ENCODE assay signal across 29 mouse cellular contexts in the genomic region with DNA sequence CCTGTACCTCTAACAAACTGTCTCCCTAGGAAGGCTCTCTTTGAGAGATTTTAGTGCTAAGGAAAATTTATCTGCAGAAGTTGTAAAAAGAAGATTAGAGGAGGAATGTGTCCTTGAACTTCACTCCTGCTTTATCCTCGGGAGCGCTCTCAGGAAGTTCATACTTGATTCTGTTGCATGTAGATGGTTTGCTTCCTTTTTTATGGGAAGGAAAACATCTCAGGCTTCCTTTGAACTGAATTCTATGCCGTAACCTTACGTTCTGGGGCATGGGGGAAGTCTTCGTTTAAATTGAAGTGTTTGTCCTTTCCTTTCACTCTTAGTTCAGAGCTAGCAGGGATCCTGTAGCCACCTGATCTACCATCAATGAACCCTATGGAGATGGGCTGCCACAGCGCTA. TPM values are rescaled to one million over a fixed set of nuclear protein-coding genes. Genes with fewer than 3 reads are reported as not detected.
DNase-seq lines count a peak whose midpoint lies in the region; ATAC-seq and TF ChIP-seq lines count a peak whose summit lies in the region.
"Had no signal": no experiment of that assay in that cellular context is flagged by ENCODE, and none has a peak within 500 bp of the region (broad histone marks: within the 10 kb centered on the region; RNA-seq: fewer than 3 reads in every experiment).

No protein-coding gene starts in this region.

- H3K4me1 ChIP-seq in kidney, embryonic 14.5 days (ENCODE audit: control insufficient read depth, insufficient read depth, low read length): peaks cover 17% of the 10 kb centered on the region; the same call in 1 of the 2 replicates
- peaks cover 24% of the 10 kb centered on the region; the same call in 1 of the 2 replicates for H3K4me1 ChIP-seq in lung, embryonic 15.5 days
- peaks cover 24% of the 10 kb centered on the region for H3K4me1 ChIP-seq in intestine, embryonic 14.5 days (replicated peaks; ENCODE audit: control insufficient read depth, insufficient read depth, low read length)
- 0 out of 2 replicates have a peak, but pooled peaks cover 2% of the 10 kb centered on the region for H3K4me1 ChIP-seq in intestine, postnatal 0 days (replicated peaks; ENCODE audit: control insufficient read depth, insufficient read depth, low read length)

- H3K4me2 ChIP-seq in kidney, embryonic 14.5 days (replicated peaks; ENCODE audit: low read depth, low read length): peak overlapping the region; percentile 43
- H3K4me2 ChIP-seq in lung, embryonic 15.5 days: peak overlapping the region; percentile 32
- H3K4me2 ChIP-seq in intestine, embryonic 14.5 days (ENCODE audit: low read length): peak overlapping the region; percentile 49
- peak overlapping the region; percentile 28; the same call in 1 of the 2 replicates for H3K4me2 ChIP-seq in intestine, postnatal 0 days (replicated peaks; ENCODE audit: low read depth)
- H3K4me2 ChIP-seq: limb, embryonic 15.5 days; midbrain, embryonic 12.5 days had no signal

- ATAC-seq in kidney, embryonic 14.5 days (ENCODE audit: low FRiP score, low TSS enrichment): no peak
- ATAC-seq in lung, embryonic 15.5 days (ENCODE audit: borderline replicate concordance, extremely low read depth, low FRiP score, low TSS enrichment): no peak
- no peak for ATAC-seq in intestine, embryonic 14.5 days (replicated peaks; ENCODE audit: low FRiP score, low TSS enrichment, low read depth)
- no peak for ATAC-seq in intestine, postnatal 0 days
- ATAC-seq: forebrain, postnatal 0 days; hindbrain, embryonic 16.5 days; Patski had no signal

- no peak for DNase-seq in kidney, postnatal 14 days
- DNase-seq in lung, adult 18-20 months: no peak
- DNase-seq in intestine, embryonic 14.5 days (ENCODE audit: low spot score): no peak
- DNase-seq in neural tube, embryonic 10.5 days (ENCODE audit: extremely low spot score, low spot score): no peak
- DNase-seq in left cerebral cortex, adult 18-20 months (ENCODE audit: low spot score in 2 of 2): no peak
- DNase-seq: adrenal gland, postnatal 14 days; cerebellum, adult 11 months; cerebellum, adult 9-11 months; forebrain, postnatal 0 days; heart, postnatal 14 days; kidney, adult 11 months; left cerebral cortex, postnatal 4 days; thymus, postnatal 4 days had no signal

- H3K27ac ChIP-seq in kidney, embryonic 14.5 days (ENCODE audit: low read depth, low read length): peak overlapping the region; percentile 98
- peak overlapping the region; percentile 81 for H3K27ac ChIP-seq in lung, embryonic 15.5 days
- H3K27ac ChIP-seq in intestine, embryonic 14.5 days (ENCODE audit: low read depth): peak overlapping the region; percentile 99
- H3K27ac ChIP-seq in intestine, postnatal 0 days (ENCODE audit: low read depth, low read length): no peak overlapping the region
- H3K27ac ChIP-seq: limb, embryonic 15.5 days; liver, embryonic 14.5 days; midbrain, embryonic 12.5 days had no signal

- no peak overlapping the region for H3K9ac ChIP-seq in kidney, embryonic 14.5 days (ENCODE audit: low read depth, low read length)
- H3K9ac ChIP-seq in lung, embryonic 15.5 days: no peak overlapping the region
- 0 out of 2 replicates have a peak overlapping the region, but pooled peaks have one; percentile 6 for H3K9ac ChIP-seq in intestine, embryonic 14.5 days (ENCODE audit: low read length)
- no peak overlapping the region for H3K9ac ChIP-seq in intestine, postnatal 0 days (ENCODE audit: low read depth, low read length)
- H3K9ac ChIP-seq: forebrain, postnatal 0 days; limb, embryonic 15.5 days; liver, embryonic 14.5 days; midbrain, embryonic 12.5 days had no signal

- 8% methylated on average over 6 of the region's 6 CpGs for WGBS in kidney, embryonic 14.5 days
- WGBS in lung, embryonic 15.5 days: 15% methylated on average over 6 of the region's 6 CpGs
- WGBS in intestine, embryonic 14.5 days: 11% methylated on average over 6 of the region's 6 CpGs
- WGBS in intestine, postnatal 0 days: 11% methylated on average over 6 of the region's 6 CpGs

- no peaks in the 10 kb centered on the region for H3K36me3 ChIP-seq in kidney, embryonic 14.5 days (ENCODE audit: control insufficient read depth, insufficient read depth, low read length)
- H3K36me3 ChIP-seq in lung, embryonic 15.5 days: no peaks in the 10 kb centered on the region
- H3K36me3 ChIP-seq in intestine, embryonic 14.5 days (ENCODE audit: control insufficient read depth, insufficient read depth, low read length): no peaks in the 10 kb centered on the region
- H3K36me3 ChIP-seq in intestine, postnatal 0 days (ENCODE audit: control insufficient read depth, insufficient read depth): no peaks in the 10 kb centered on the region
- H3K36me3 ChIP-seq: limb, embryonic 15.5 days; midbrain, embryonic 12.5 days had no signal

- H3K9me3 ChIP-seq in kidney, embryonic 14.5 days (ENCODE audit: control insufficient read depth, low read length): no peaks in the 10 kb centered on the region
- H3K9me3 ChIP-seq in lung, embryonic 15.5 days: no peaks in the 10 kb centered on the region
- no peaks in the 10 kb centered on the region for H3K9me3 ChIP-seq in intestine, embryonic 14.5 days (ENCODE audit: control insufficient read depth, low read length)
- H3K9me3 ChIP-seq in intestine, postnatal 0 days (ENCODE audit: control insufficient read depth): no peaks in the 10 kb centered on the region
- H3K9me3 ChIP-seq: limb, embryonic 15.5 days; midbrain, embryonic 12.5 days had no signal

- H3K27me3 ChIP-seq in kidney, embryonic 14.5 days (ENCODE audit: control insufficient read depth, insufficient read depth, low read length): no peaks in the 10 kb centered on the region
- H3K27me3 ChIP-seq in lung, embryonic 15.5 days: peaks cover 18% of the 10 kb centered on the region; the same call in 1 of the 2 replicates
- peaks cover 10% of the 10 kb centered on the region; the same call in 1 of the 2 replicates for H3K27me3 ChIP-seq in intestine, embryonic 14.5 days (replicated peaks; ENCODE audit: control insufficient read depth, insufficient read depth, low read length)
- peaks cover 31% of the 10 kb centered on the region for H3K27me3 ChIP-seq in intestine, postnatal 0 days (replicated peaks; ENCODE audit: control insufficient read depth, insufficient read depth, low read length)

- TF ChIP-seq CTCF in intestine, postnatal 0 days (IDR thresholded peaks at IDR 0.05; ENCODE audit: low read depth): no peak

- H3K4me3 ChIP-seq in kidney, embryonic 14.5 days (ENCODE audit: low read length): peak overlapping the region; percentile 8
- no peak overlapping the region for H3K4me3 ChIP-seq in lung, embryonic 15.5 days
- H3K4me3 ChIP-seq in intestine, embryonic 14.5 days (ENCODE audit: low read depth, low read length): 0 out of 2 replicates have a peak overlapping the region, but pooled peaks have one; percentile 10
- no peak overlapping the region for H3K4me3 ChIP-seq in intestine, postnatal 0 days (ENCODE audit: low read depth, low read length)
- H3K4me3 ChIP-seq: erythroblast, embryonic 14.5 days; limb, embryonic 15.5 days; midbrain, embryonic 12.5 days had no signal

RNA-seq across cellular contexts. Expression of a gene that starts 2.9 kb away (rescaled TPM):
- polyA plus RNA-seq in kidney, embryonic 14.5 days (2014; fragmentation: Nextera tagmentation; extraction: Ambion mirVana): 331 and 384 TPM in 2 replicates
- polyA plus RNA-seq in lung, embryonic 15.5 days (2015; fragmentation: Nextera tagmentation; extraction: Ambion mirVana): 279 and 296 TPM in 2 replicates
- 257 and 320 TPM in 2 replicates for polyA plus RNA-seq in intestine, embryonic 14.5 days (2014; fragmentation: Nextera tagmentation; extraction: Ambion mirVana)
- 66.4 and 70.2 TPM in 2 replicates for polyA plus RNA-seq in intestine, postnatal 0 days (2015; fragmentation: Nextera tagmentation; extraction: Ambion mirVana)
- total RNA-seq in left cerebral cortex, adult 18-20 months (2021): not detected
- total RNA-seq: forebrain, postnatal 0 days; gastrocnemius, adult 8-10 months; layer of hippocampus, adult 8-10 months; layer of hippocampus, postnatal 25 days; left cerebral cortex, postnatal 4 days; megakaryocyte, adult 5-6 weeks; MEL had no signal
- polyA plus RNA-seq: erythroblast, embryonic 14.5 days; forebrain, embryonic 11.5 days; midbrain, embryonic 12.5 days; neural tube, embryonic 14.5 days; Patski had no signal

Comparison
In these comparisons a context has a peak if more than half of its experiments do, and no peak if none do; other contexts are left out.
1. H3K4me3 ChIP-seq: peak in kidney, embryonic 14.5 days (single experiment) and intestine, embryonic 14.5 days (single experiment); none in lung, embryonic 15.5 days (single experiment) and intestine, postnatal 0 days (single experiment).
2. Peak in every context shown above with its lines, with median percentiles within 50 percentile points of each other: H3K4me2 ChIP-seq.